Mouse (Mus musculus) spleen, postnatal 14 days (tissue): ENCODE results near the gene Fbxw2.
"Not testable (repeated sequence)": the region's sequence is repeated elsewhere in the genome, so short reads cannot be mapped to it uniquely, and the experiment has no call there.

Source experiments
- DNase-seq, 2 experiments: peaks; one replicate each; pipeline ENCODE4 v3.0.0; 2021 to 2022; ENCODE audit warnings: low spot score in 2 of 2

The Fbxw2 gene

DNA sequence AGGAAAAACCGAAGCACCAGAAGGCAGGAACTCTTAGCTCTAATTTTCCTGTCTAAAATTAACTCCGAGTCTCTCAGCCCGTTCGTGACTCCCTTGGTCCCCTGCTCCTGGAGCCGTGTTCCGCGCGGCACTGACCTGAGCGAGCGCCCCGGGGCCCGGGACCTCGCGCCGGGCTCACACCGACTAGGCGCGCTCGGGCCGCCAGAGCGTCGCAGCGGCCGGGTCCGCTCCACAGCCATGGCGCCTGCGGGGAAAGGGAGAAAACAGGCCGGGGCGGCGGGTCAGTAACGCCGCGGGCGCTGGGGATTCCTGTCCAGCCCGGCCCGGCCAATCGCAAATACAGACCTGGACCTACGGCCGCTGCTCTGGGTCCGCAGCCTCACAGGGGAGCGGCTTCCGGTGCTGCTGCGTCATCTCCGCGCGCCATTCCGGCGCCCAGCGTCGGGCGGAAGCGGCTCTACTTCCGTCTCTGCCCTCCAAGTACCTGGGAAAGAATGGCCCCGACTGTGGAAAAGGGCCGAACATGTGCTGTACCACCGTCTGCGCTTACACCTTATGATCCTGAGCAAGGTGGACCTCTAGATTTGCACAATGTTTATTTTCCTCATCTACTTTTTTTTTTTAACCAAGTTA lies at the start of gene Fbxw2:
Gene Fbxw2, minus strand, starts transcription at position 485 of the 633 bp plus-strand sequence.
- DNase-seq, result peak; percentile 82 to 90

DNA sequence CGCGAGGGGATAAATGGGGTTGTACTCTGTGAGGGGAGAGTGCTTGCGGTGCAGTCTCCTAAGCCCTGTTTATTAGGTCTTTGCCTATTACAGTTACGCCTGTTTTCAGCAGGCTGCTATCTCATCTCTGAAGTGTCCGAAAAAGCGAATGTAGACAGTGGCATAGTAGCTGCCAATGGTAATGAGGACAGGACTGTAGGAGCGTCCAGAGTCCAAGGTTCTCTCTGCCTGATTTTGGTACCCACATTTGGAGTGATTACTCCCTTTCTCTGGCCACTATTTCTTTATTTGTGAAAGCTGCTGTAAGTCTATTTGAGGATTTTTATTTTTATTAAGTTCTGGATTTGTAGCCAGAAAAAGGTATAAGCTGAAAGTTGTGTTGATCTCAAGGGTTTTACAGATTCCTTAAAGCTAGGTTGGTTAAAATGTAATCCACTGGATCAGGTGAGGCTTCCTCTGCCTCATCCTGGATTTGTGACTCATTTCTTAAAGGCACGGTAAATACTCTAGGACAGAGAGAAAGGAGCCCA lies 48.8 kb upstream of the Fbxw2 start, which contains the start of gene Psmd5:
Gene Psmd5, minus strand, starts transcription at position 153 of the 530 bp plus-strand sequence.
- DNase-seq, result no peak

DNA sequence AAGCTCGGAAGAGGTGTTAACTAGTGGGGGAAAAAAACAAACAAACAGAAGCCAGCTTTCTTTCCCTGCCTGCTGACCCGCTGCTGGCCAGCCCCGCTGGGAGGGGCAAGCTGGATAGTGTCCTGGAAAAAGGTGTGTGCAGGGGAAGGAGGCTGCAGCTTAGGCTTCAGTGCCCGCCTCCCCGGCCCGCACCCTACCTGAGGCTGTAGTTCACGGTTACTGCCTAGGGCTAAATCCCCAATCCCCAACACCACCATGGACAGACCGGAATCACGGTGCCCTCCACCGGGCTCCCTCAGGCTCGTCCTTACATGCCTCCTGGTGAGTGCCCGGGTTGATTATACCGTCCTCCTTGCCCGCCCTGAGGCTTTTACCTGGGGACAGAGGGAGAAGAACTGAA lies 48.2 kb upstream of the Fbxw2 start, which contains the start of gene Cutal:
Gene Cutal, plus strand, starts transcription at position 126 of the 400 bp plus-strand sequence.
- DNase-seq, result no peak

DNA sequence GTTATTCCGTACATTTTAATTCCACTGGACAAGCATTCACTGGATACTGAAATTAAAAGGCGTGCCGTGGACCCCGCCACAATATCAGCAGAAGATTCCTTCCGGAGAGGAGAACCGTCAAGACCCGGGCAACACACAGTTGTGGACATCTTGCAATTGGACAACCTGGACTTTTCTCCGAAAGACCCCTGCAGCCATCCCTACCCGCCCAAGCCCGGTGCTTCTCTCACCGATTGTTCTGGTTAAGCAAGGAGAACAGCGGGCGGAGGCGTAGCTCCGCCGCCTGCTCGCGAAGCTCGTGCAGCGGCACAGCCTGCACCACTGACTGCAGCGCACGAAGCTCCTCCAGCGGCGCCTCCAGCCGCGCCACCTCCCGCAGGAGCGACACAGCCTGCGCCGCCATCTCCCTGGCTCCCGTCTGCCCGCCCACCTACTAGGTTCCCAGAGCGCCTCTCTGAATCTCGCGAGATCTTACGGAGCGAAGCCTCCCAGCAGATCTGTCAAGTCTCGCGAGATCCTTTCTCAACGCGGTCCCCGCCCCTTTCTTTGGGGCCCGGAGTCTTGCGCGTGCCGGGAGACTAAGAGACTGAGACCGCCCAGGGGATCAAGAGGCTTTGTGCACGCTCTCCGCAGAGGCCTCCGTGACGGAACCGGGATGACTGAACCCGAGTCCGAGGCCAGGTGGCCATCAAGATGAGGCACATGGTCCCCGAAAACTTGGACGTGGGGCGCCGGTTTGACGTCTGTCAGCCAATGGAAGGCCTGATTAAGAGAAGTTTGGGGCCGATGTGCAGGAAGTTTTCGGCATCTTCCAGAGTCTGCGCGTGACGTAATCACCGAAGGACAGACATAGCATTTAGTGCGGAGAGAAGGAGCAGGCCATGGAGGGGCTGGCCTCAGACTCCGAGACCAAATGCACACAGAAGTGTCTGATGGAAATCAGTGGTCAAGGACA lies 44.7 kb upstream of the Fbxw2 start:
- peak; percentile 87 to 88 for DNase-seq

DNA sequence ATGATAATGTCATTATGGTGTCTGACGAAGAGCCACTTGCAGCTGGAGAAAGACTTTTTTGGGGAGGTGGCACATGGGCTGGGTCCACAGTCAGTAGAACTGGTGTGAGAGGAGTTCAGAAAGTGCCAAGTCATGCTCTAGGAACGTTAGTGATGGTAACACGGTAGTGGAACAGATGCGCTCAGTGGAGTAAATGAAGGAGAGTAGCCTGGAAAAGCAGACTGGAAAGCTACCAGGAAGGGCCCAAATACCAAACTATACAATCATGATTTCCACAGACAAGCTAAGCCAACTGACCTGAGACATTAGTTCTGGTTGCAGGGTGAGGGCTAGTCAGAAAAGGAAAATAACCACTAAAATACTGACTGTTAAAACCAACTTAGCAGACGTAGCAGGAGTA lies 43.6 kb upstream of the Fbxw2 start:
- DNase-seq, result peak in 1 of 2 experiments; percentile 19

DNA sequence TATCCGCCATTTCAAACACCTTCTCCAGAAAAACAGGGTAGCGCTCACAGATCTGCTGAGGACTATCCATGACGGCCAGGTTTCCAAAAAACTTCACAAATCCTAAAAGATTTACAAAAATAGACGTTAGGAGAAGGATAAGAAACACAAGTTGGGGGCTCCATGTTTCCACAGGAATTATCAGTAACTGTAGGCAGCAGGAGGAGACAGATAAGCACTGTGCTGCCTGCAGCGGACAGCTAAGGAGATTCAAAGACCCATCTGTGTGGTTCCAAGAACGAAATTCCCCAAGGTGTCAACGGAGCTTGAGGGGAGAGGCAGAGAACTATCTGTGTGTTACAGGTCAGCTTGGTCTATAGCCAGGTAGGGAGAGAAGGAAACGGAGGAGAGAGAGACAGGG lies 31.6 kb upstream of the Fbxw2 start:
- DNase-seq, result no peak

DNA sequence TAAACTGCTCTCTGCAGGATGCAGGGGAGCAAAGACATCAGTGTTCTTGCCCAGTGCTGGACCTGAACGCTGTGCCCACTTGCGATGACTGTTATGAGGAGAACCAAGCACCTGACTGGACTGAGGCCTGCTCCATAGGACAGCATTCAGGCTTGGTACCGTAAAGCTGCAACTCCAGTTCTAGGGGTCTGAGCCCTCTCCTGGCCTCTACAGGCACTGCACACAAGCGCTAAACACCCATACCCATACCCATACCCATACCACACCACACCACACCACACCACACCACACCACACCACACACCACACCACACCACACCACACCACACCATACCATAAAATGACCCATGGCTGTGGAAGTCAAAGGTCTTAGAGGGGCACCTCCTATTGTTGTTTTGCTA lies 29.2 kb upstream of the Fbxw2 start:
- no peak for DNase-seq

DNA sequence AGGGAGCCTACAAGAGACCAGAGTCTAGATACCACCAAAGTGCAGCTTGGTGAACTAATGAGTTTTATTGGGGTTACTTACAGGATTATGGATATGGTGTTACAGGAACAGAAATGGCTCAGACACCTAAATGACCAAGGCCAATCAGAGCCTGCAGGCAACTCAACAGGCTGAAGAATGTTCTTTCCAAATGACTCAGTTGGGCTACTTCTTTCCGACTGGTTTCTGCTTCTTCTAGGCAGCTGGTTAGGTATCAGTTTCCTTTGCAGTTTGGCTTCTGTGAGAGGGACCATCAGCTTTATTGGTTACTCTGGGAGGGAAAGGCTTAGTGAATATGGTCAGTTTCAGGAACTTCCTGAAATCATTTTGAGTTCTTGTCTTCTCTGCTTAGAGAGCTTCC lies 21.6 kb upstream of the Fbxw2 start:
- no peak for DNase-seq

DNA sequence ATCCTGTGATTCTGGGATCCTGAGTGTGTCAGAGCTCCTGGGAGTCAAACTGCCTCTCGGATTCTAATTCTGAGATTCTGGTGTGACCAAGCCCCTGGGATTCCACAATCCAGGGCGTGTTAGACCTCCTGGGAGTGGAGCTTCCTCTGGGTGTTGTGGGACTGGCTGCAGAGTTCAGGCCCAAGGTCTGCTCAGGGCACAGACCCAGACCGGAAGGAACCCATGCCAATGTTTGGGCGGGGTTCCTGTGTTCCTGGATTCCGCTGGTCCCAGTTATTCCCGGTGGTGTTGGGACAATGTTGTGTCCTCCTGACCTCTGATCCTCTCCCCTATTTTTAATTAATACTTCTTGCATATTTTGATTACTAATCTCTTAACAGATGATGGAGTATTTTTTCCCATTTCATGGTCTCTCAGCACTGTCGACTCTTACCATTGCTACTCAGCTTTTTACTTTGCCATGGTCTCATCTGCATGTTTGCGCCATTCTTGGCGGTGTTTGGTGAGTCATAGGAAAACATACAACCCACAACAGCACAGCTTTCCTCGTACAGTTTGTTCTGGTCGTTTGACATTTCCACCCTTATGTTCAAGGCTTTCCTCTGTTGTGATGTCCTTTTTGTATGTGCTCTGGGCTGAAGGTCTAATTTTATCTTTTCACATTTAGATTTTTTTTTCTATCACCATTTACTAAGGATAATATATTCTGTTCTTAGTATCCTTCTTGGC lies 17.3 kb upstream of the Fbxw2 start:
- DNase-seq, result no peak

DNA sequence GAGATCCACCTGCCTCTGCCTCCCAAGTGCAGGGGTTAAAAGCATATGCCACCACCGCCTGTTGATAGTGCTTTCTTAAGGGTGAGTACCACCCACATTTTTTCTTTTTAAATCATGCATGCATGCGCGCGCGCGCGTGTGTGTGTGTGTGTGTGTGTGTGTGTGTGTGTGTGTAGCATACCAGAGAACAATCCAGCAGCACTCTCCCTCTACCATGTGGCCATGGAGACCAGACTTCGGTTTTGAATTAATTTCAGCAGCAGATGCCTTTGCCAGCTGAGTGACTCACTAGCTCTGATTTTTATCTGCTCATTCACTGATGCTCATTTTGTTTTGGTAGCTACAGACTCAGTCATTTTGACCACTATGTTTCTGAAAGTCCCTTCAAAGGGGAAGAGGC lies 15.6 kb upstream of the Fbxw2 start:
- DNase-seq, result no peak

DNA sequence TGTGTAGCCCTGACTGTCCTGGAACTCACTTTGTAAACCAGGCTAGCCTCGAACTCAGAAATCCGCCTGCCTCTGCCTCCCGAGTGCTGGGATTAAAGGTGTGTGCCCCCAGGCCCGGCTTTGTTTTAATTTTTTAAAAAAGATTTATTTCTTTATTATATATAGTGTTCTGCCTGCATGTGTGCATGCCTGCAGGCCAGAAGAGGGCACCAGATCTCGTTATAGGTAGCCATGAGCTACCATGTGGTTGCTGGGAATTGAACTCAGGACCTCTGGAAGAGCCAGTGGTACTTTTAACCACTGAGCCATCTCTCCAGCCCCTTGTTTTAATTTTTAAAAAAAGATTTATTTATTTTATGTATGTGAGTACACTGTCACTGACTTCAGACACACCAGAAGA lies 14.0 kb upstream of the Fbxw2 start:
- DNase-seq, result not testable (repeated sequence)

DNA sequence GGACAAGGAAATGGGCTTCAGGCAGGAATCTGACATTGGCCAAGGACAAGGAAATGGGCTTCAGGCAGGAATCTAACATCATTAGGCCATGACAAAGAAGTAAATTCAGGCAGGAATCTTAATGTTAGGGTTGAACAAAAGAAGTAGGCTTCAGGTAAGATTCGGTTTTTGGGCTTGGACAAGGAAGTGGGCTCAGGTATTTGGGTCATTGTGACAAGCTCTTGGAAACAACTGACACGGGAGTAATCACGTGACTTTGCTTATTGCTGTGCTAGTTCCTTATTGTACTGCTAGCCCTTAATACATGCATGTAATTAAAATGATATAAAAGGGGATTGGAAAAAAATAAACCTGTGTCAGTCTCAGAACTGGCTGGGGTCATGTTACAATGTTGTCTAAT lies 9.6 kb upstream of the Fbxw2 start:
- no peak for DNase-seq

DNA sequence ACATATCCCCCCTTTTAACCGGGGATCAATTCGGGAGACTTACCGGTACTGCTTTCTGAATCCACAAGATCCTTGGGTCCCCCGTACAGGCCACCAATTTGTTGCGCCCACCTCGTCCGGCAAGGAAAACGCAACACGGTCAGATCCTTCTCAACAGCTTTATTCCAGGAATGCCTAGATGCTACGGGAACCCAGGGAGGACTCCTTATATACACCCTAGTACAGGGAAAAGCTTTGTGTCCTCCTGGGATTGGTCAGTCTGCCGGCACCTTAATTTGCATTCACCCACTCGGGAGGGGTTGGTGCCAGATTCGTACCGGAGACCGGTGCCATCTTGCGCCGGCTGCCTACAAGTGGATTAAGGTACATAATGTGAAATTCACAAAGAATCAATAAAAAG lies 7.5 kb upstream of the Fbxw2 start:
- no peak for DNase-seq

DNA sequence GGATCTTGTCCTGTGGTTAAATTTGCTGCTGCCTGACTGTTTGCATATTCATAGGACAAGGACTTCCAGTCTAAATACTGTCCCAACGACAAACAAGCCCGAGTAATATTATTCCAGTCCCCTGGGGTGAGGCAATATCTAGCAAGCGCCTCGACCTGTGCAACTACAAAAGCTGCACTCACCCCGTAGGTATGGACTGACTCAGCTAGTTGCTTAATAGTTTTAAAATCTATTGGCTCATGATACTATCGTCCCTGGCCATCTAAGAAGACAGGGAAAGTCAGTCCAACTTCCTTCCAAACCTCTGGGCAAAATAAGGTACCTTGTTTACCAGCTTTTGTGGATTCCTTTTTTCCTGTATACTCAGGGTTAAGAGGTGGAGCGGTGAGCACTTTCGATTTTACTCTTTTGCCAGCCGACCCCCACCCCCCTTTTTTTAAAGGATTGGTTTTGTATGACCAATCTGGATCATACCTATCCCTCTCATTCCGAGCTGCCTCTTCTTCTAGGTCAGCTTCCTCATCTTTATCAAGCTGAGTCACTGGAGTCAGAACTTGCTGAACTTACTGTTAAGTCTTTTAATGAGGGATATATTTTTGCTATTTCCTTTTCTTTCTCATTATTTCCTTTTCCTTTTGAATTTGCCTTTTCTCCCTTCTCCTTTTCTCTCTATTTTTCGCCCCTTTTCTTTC lies 6.8 kb upstream of the Fbxw2 start, which contains the start of gene Gm34653:
Gene Gm34653, plus strand, starts transcription at position 242 of the 692 bp plus-strand sequence.
- not testable (repeated sequence) for DNase-seq

DNA sequence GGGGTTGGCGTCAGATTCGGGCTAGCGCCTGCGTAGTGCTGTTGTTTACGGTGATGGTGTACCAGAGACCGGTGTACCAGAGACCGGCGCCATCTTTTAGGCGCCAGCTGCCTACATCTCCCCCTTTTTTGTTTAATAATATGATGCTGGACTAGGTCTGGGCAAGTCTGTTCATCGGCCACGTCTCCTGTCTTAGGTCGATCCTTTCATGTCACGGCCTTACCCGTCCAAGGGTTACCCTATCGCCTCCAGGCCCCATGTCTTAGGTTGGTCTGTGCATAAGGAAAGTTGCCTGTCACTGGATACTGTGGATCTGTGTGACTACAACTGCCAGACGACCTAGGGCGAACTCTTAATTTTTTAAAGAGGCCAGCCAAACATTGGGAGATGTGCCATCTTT lies 4.0 kb upstream of the Fbxw2 start:
- DNase-seq, result not testable (repeated sequence)

DNA sequence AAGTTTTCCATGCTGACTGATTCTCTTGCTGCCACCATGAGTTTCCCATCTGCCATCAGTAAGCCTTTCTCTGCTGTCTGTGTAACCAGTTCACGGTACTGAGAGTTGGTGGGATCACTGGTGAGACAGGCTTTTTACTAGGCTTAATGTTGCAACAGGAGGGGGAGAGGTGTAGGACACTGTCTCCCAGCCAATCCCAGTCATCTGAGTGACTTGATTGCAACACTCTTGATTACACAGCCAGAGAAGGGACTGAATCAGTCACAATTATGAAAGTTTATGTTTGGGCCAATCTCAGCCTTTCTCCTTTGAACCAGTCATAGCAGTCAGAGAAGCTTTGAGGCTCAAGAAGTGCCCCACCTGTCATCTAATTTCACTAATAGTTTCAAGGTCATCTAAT lies 1.9 kb upstream of the Fbxw2 start:
- DNase-seq, result no peak

DNA sequence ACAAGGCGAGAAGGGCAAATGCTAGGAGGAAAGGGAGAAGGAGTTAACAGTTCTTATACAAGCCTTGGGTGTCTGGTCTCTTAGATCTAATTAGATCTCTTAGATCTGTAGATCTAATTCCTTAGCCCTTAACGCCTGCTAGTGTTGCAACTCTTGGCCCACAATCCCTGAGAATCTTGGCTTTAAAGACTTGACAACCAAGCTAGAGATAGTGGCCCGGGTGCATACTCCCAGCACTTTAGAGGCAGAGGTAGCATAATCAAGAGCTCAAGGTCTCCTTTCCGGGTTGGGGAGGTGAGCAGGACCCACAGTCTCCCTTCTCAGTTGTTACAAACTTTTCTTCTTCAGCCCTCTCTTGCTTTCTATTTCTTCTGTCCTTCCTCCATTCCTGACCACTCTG lies 1.5 kb upstream of the Fbxw2 start:
- DNase-seq, result no peak

DNA sequence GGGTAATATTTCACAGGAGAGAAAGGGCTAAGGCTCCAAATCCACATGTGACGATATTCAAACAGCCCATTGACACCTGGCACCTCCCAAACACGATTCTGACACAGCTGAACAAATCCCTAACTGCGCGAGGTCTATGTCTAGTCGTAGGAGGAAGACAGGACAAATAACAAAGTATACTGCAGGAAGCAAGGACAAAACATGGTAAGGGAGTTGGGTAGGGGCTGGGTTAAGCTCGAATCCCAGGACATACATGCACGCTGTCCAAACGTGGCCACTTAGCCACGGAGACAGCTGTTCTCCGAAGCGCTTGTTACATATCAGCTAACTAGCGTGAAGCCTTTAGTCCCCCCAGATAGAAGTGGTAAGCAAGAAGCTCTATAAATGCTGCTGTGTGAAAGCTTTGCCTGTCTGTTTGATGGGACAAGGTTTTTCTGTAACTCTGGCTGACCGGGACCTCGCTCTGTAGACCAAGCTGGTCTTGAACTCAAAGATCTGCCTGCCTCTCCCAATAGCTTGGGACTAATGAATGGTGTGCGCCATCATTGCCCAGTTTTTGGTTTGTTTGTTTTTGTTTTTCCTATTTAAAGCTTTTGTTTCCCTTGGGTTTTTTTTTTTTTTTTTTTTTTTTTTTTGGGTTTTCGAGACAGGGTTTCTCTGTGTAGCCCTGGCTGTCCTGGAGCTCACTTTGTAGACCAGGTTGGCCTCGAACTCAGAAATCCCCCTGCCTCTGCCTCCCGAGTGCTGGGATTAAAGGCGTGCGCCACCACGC lies 535 bp upstream of the Fbxw2 start:
- no peak for DNase-seq

DNA sequence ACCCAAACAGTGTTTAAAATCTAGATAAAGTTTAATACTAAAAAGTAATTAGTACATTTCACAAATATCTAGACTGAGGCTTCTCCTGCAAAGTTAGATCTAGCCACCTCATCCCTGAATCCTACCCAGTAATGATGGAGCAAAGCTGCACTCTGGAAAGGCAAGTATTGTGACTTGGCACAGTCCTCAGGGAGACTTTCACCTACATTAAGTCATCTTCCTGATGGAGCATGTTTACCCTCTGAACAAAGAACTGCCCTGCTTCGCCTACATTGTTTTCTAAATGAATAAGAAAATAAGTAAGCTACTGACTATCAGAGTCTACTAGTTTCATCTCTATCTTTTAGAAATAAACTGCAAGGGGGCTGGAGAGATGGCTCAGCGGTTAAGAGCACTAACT lies 7.6 kb downstream of the Fbxw2 start:
- no peak for DNase-seq

DNA sequence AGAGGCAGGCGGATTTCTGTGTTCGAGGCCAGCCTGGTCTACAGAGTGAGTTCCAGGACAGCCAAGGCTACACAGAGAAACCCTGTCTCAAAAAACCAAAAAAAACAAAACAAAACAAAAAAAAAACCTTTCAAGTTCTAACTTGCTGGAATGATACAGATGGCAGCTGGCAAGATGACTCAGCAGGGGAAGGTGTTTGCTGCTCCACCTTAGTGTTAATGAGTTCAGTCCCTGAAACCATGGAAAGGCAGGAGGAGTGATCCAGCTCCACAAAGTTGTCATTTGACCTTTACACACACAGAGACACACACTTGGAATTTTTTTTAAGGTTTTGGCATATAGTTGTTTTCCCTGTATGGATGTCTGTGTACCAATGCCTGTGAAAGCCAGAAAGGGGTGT lies 10.2 kb downstream of the Fbxw2 start:
- DNase-seq, result not testable (repeated sequence)
